Mouse (Mus musculus): Measurements from ENCODE around the gene Gm44790. TPM values are rescaled to one million over a fixed set of nuclear protein-coding genes. Genes with fewer than 3 reads are reported as not detected.

Gene Gm44790
- polyA plus RNA-seq, 2 experiments: 0.77 to 1.5 TPM

DNA sequence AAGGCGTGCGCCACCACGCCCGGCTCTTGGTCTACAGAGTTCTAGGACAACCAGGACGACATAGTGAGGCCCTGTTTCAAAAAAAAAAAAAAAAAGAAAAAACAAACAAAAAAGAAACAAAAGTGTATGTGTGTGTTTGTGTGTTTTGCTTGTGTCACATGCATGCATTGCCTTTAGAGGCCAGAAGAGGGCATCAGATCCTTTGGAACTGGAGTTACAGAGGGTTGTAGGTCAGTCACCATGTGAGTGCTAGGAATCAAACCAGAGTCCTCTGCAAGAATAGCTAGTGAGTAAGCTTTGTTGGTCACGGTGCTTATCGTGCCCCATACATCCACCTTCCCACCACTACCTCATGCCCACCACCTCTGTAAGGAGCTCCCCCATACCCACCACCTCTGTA is 68.3 kb downstream of the Gm44790 start:
- no peak overlapping the region for H3K9ac ChIP-seq (ENCODE audit: low read depth, low read length, severe bottlenecking)
- no peaks in the 10 kb centered on the region for H3K27me3 ChIP-seq (ENCODE audit: control insufficient read depth, insufficient read depth, low read length)
- DNase-seq (ENCODE audit: low spot score) (no peak), ATAC-seq (ENCODE audit: low FRiP score, low read depth) (no peak)
- 94% methylated on average over 7 of the region's 7 CpGs for WGBS
- no peaks in the 10 kb centered on the region for H3K36me3 ChIP-seq (ENCODE audit: control insufficient read depth, insufficient read depth, low read length)
- H3K27ac ChIP-seq (replicated peaks; ENCODE audit: low read depth, low read length): no peak overlapping the region
- no peak overlapping the region for H3K4me3 ChIP-seq (replicated peaks; ENCODE audit: low read length)
- no peak overlapping the region for H3K4me2 ChIP-seq (replicated peaks; ENCODE audit: low read depth, low read length, severe bottlenecking)
- no peaks in the 10 kb centered on the region for H3K9me3 ChIP-seq (ENCODE audit: control insufficient read depth, low read length)
- TF ChIP-seq POLR2A (IDR thresholded peaks at IDR 0.05; ENCODE audit: borderline replicate concordance, extremely low read depth, insufficient read depth, insufficient read length): no peak
- peaks cover 18% of the 10 kb centered on the region for H3K4me1 ChIP-seq (ENCODE audit: control insufficient read depth, insufficient read depth, low read length)

Other genes with a start within 250 kb of the Gm44790 start
- 2.7 and 3.8 TPM in 2 replicates for gene Tgfa, start 231.4 kb upstream of the Gm44790 start, polyA plus RNA-seq (2012; rRNA removed)
- 3.1 and 3.3 TPM in 2 replicates for gene Tgfa, start 231.4 kb upstream of the Gm44790 start, polyA plus RNA-seq (2014; fragmentation: Nextera tagmentation; extraction: Ambion mirVana)
- 43.9 and 51.0 TPM in 2 replicates for gene Fam136a, start 61.0 kb upstream of the Gm44790 start, polyA plus RNA-seq (2012; rRNA removed)
- 109 and 113 TPM in 2 replicates for gene Fam136a, start 61.0 kb upstream of the Gm44790 start, polyA plus RNA-seq (2014; fragmentation: Nextera tagmentation; extraction: Ambion mirVana)
- gene Snrpg, start 55.4 kb upstream of the Gm44790 start, polyA plus RNA-seq (2012; rRNA removed): 155 and 632 TPM in 2 replicates
- gene Snrpg, start 55.4 kb upstream of the Gm44790 start, polyA plus RNA-seq (2014; fragmentation: Nextera tagmentation; extraction: Ambion mirVana): 646 and 684 TPM in 2 replicates
- 67.3 and 67.5 TPM in 2 replicates for gene Pcyox1, start 29.5 kb upstream of the Gm44790 start, polyA plus RNA-seq (2012; rRNA removed)
- gene Pcyox1, start 29.5 kb upstream of the Gm44790 start, polyA plus RNA-seq (2014; fragmentation: Nextera tagmentation; extraction: Ambion mirVana): 93.3 and 98.2 TPM in 2 replicates
- 230 and 264 TPM in 2 replicates for gene Tia1, start 22.4 kb upstream of the Gm44790 start, polyA plus RNA-seq (2012; rRNA removed)
- gene Tia1, start 22.4 kb upstream of the Gm44790 start, polyA plus RNA-seq (2014; fragmentation: Nextera tagmentation; extraction: Ambion mirVana): 173 and 211 TPM in 2 replicates
- gene C87436, start 11.7 kb downstream of the Gm44790 start, polyA plus RNA-seq (2012; rRNA removed): 16.0 and 19.1 TPM in 2 replicates
- gene C87436, start 11.7 kb downstream of the Gm44790 start, polyA plus RNA-seq (2014; fragmentation: Nextera tagmentation; extraction: Ambion mirVana): 20.6 and 22.2 TPM in 2 replicates
- gene Pcbp1, start 99.7 kb downstream of the Gm44790 start, polyA plus RNA-seq (2012; rRNA removed): 333 and 395 TPM in 2 replicates
- gene Pcbp1, start 99.7 kb downstream of the Gm44790 start, polyA plus RNA-seq (2014; fragmentation: Nextera tagmentation; extraction: Ambion mirVana): 445 and 455 TPM in 2 replicates
- gene Asprv1, start 201.5 kb downstream of the Gm44790 start, polyA plus RNA-seq (2012; rRNA removed): 19.9 and 34.8 TPM in 2 replicates
- 66.2 and 100.0 TPM in 2 replicates for gene Asprv1, start 201.5 kb downstream of the Gm44790 start, polyA plus RNA-seq (2014; fragmentation: Nextera tagmentation; extraction: Ambion mirVana)
- gene Mxd1, start 242.5 kb downstream of the Gm44790 start, polyA plus RNA-seq (2012; rRNA removed): 11.7 and 14.8 TPM in 2 replicates
- gene Mxd1, start 242.5 kb downstream of the Gm44790 start, polyA plus RNA-seq (2014; fragmentation: Nextera tagmentation; extraction: Ambion mirVana): 10.7 and 15.7 TPM in 2 replicates